Mouse (Mus musculus): ENCODE results near the gene Nutf2. TPM values are rescaled to one million over a fixed set of nuclear protein-coding genes. Genes with fewer than 3 reads are reported as not detected.

The Nutf2 gene
- polyA plus RNA-seq, 1 experiment from 2014 or later: 275 TPM

DNA sequence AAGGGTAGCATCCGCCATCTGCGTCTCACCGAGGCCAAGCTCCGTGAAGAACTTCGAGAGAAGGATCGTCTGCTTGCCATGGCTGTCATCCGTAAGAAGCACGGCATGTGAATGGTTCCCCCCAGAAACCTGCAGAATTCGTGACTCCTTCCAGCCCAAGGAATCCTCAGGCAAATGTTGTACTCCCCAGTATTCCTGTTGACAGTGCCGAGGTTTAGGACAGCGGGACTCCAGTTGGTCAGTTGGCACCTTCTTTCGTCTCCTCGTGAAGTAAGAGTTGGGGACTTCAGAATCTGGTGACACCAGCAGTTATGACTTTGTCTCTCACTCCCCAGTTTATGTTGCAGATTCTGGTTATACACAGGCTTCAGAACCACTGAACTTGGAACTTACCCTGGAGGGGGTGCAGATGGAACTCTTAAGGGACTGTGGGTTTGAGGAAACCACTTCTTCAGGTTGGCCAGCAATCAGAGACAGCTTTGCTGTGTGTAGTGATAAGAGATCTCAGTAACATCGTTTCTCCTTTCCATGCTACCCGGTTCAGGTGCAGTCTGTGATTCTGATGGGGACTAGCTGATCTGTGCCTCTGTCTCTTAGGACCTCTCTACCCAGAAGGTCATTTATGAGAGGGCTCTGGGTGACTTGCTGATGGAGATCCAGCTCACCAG is 4.1 kb upstream of the Nutf2 start:
- Histone ChIP-seq H3K4me2 (peak overlapping the region; percentile 99), H3K4me1 (peaks cover 51% of the 10 kb centered on the region), H3K36me3 (replicated peaks) (peaks cover 6% of the 10 kb centered on the region; the same call in 1 of the 2 replicates), H3K27ac (peak overlapping the region; percentile 84; the same call in 1 of the 2 replicates), H3K9ac (peak overlapping the region; percentile 90), H3K27me3 (no peaks in the 10 kb centered on the region), H3K4me3 (replicated peaks) (peak overlapping the region; percentile 80), H3K9me3 (no peaks in the 10 kb centered on the region)
- no peak for ATAC-seq (ENCODE audit: low FRiP score)
- 26% methylated on average over 15 of the region's 15 CpGs for WGBS

DNA sequence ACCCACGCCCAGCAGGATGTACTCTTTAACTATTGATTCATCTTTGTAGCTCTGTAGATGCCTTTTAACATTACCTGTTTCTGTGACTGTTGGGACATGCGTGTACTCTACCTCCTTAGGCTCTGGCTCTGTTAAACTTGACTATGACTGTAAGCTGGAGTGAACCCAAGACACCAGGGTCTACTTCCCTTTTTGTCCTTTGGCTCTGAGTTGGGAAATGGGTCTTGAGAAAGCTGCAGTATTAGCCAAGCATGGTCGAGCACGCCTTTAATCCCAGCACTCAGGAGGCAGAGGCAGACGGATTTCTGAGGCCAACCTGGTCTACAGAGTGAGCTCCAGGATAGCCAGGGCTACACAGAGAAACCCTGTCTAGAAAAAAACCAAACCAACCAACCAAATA is 1.9 kb upstream of the Nutf2 start:
- H3K27ac ChIP-seq: no peak overlapping the region
- H3K9ac ChIP-seq: no peak overlapping the region
- no peaks in the 10 kb centered on the region for H3K9me3 ChIP-seq
- WGBS: 86% methylated on average over 5 of the region's 5 CpGs
- peaks cover 11% of the 10 kb centered on the region; the same call in 1 of the 2 replicates for H3K36me3 ChIP-seq (replicated peaks)
- H3K27me3 ChIP-seq: no peaks in the 10 kb centered on the region
- H3K4me3 ChIP-seq (replicated peaks): no peak overlapping the region
- no peak overlapping the region for H3K4me2 ChIP-seq
- ATAC-seq (ENCODE audit: low FRiP score): no peak
- peaks cover 68% of the 10 kb centered on the region for H3K4me1 ChIP-seq

DNA sequence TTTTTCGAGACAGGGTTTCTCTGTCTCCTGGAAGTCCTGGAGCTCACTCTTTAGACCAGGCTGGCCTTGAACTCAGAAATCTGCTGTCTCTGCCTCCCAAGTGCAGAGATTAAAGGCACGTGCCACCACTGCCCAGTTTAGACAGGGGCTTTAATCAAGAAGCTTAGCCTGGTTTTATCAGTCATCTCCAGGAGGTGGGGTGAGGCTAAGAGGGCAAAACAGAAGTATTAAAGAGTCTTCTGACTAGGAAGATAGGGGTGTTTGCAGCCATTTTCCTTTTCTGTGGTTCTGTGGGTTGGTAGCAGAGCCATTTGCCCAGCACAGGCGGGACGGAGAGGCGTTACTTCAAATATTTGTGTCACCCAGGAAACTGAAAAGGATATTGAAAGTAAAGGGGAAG is 1.1 kb upstream of the Nutf2 start:
- H3K4me1 ChIP-seq: peaks cover 74% of the 10 kb centered on the region

DNA sequence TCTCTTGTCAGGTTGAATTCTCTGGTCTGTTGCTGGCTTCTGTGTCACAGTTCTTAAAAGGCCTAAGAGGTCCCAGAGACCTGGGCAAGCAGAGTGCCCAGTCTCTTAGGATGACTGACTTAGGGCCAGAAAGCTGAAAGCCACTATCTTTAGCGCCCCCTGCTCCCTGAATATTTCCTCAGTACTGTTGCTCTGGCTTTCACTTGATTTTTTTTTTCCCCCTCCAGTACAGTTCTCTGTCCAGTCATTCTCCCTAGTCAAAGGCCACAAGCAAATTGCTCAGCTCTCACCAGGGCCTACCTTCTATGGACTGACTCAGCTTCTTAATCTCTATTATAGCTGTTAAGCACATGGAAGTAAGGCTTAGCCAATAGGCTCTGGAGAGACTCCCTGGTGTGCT is 1.6 kb downstream of the Nutf2 start:
- Histone ChIP-seq H3K27ac (0 out of 2 replicates have a peak overlapping the region, but pooled peaks have one; percentile 0), H3K27me3 (no peaks in the 10 kb centered on the region), H3K9ac (peak overlapping the region; percentile 96), H3K4me2 (peak overlapping the region; percentile 89), H3K4me3 (replicated peaks) (peak overlapping the region; percentile 96), H3K36me3 (replicated peaks) (peaks cover 35% of the 10 kb centered on the region), H3K4me1 (peaks cover 63% of the 10 kb centered on the region), H3K9me3 (no peaks in the 10 kb centered on the region)
- 8% methylated on average over 1 of the region's 1 CpGs for WGBS
- no peak for ATAC-seq (ENCODE audit: low FRiP score)

More for the DNA sequence above, 1.1 kb upstream of the Nutf2 start:
- peak overlapping the region; percentile 96; the same call in 1 of the 2 replicates for H3K4me3 ChIP-seq (replicated peaks)
- peaks cover 15% of the 10 kb centered on the region; the same call in 1 of the 2 replicates for H3K36me3 ChIP-seq (replicated peaks)
- ATAC-seq (ENCODE audit: low FRiP score): no peak
- H3K27ac ChIP-seq: peak overlapping the region; percentile 94; the same call in 1 of the 2 replicates
- no peaks in the 10 kb centered on the region for H3K9me3 ChIP-seq
- no peaks in the 10 kb centered on the region for H3K27me3 ChIP-seq
- 81% methylated on average over 5 of the region's 5 CpGs for WGBS
- no peak overlapping the region for H3K9ac ChIP-seq
- H3K4me2 ChIP-seq: peak overlapping the region; percentile 89; the same call in 1 of the 2 replicates

DNA sequence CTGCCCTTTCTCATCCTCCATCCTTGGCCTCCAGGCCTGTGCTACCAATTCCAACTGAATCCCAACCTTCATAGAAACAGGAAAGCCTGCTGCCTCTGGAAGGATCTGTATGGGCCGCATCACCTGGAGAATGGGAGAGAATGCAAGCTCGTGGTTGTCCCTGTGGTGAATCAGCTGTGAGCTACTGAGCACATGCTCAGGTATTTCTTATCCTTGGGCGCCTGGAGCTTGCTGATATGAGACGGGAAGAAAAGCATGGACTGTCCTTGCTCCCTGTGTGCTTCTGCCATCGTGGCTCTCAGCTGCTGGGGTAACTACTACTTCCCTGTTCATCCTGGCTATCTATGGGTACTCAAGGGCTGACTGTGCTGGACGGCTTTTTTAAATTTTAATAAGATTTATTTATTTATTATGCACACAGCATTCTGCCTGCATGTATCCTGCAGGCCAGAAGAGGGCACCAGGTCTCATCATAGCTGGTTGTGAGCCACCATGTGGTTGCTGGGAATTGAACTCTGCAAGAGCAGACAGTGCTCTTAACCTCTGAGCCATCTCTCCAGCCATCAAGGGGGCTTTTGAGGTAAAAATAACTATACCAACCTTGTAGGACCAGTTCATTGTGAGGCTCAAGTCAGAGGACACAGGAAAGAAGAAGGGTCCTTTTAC is 6.1 kb downstream of the Nutf2 start:
- Histone ChIP-seq H3K4me1 (peaks cover 28% of the 10 kb centered on the region), H3K9me3 (no peaks in the 10 kb centered on the region), H3K36me3 (replicated peaks) (peaks cover 72% of the 10 kb centered on the region), H3K4me3 (replicated peaks) (no peak overlapping the region), H3K27me3 (no peaks in the 10 kb centered on the region), H3K4me2 (no peak overlapping the region), H3K27ac (no peak overlapping the region), H3K9ac (no peak overlapping the region)
- WGBS: 83% methylated on average over 6 of the region's 6 CpGs
- no peak for ATAC-seq (ENCODE audit: low FRiP score)

DNA sequence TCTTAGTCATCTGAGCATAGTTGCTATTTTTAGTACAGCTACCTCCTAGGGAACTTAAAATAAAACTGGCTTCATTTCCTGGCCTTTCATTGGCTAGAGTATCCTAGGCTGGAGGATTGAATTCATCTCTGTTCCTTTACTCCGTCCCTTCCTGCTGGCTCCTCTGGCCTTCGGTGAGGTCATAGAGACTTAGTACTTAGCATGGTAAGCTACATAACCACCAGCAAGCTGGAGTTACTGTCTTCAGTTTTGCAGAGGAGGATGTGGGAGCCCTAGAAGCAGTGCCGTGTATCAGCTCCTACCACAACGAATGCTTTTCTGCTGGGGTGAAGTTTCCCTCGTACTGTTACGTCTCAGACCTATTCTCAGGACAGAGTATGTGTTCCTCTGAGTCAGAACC is 13.9 kb downstream of the Nutf2 start:
- Histone ChIP-seq H3K27ac (no peak overlapping the region), H3K36me3 (replicated peaks) (peaks cover 88% of the 10 kb centered on the region), H3K4me1 (no peaks in the 10 kb centered on the region), H3K4me2 (no peak overlapping the region), H3K4me3 (replicated peaks) (no peak overlapping the region), H3K9ac (no peak overlapping the region), H3K27me3 (no peaks in the 10 kb centered on the region), H3K9me3 (no peaks in the 10 kb centered on the region)
- WGBS: 91% methylated on average over 6 of the region's 6 CpGs
- no peak for ATAC-seq (ENCODE audit: low FRiP score)

DNA sequence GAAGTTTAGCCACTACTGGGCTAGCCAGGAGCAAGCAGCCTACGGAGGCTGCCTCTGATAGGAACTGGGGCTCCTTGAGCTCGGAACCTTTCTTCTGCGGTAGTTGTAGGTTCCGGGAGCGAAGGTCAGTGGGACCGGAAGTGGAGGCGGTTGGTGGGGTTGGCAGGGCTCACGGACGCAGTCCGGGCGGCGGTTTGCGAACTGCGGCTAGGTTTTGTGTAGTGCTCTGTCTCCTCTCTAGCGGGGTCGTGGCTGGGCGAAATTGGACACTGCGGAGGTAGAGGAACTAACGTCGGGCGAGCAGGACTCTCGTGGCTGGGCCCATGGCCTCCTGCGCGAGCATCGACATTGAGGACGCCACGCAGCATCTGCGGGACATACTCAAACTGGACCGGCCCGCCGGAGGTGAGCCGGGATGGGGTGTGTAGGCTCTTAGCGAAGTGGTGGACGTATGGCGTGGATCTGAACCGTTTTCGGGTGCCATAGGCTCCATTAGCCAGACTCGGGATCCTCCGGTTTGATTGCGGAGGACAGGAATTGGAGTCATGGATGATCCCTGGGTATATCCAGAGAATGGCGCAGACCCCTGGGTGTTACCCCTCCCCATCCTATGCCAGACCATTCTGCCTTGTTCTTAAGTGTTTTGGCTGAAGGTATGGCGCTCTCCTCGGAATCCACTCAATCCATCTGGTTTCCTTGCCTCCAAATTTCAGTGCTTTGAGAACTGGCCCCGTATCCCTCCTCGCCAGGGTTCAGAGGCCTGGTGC is 20.6 kb downstream of the Nutf2 start, which contains the start of gene Edc4:
TSS of gene Edc4 (plus strand) at position 128 of the 767 bp plus-strand sequence.
- 1% methylated on average over 45 of the region's 45 CpGs for WGBS
- Histone ChIP-seq H3K4me2 (peak within 1 kb of the TSS; percentile 74), H3K36me3 (replicated peaks) (peaks cover 55% of the 10 kb centered on the region), H3K9me3 (no peaks in the 10 kb centered on the region), H3K9ac (peak within 1 kb of the TSS; percentile 91), H3K27ac (0 out of 2 replicates have a peak within 1 kb of the TSS, but pooled peaks have one; percentile 44), H3K4me3 (replicated peaks) (peak within 1 kb of the TSS; percentile 88), H3K27me3 (no peaks in the 10 kb centered on the region), H3K4me1 (peaks cover 31% of the 10 kb centered on the region)
- ATAC-seq (ENCODE audit: low FRiP score): peak; percentile 71

DNA sequence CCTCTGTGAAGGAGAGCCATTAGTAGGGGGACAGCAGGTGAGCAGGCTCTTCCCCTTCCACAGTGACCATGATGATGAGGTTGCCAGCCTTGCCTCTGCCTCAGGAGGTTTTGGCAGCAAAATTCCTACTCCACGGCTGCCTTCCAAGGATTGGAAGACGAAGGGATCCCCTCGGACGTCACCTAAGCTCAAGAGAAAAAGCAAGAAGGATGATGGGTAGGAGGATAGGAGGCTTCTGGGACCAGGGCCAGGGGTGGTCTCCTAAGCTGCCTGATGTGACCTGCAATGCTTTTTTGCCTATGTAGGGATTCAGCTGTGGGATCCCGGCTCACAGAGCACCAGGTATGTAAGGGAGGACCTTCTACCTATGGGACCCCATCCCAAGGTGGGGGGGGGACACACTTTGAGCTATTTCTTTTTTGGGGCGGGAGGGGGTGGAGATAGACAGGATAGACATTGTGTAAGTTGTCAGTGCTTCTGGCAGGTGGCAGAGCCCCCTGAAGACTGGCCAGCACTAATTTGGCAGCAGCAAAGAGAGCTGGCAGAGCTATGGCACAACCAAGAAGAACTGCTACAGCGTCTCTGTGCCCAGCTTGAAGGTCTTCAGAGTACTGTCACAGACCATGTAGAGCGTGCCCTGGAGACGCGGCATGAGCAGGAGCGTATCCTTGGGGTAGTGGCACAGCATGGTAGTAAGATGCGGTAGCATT is 29.5 kb downstream of the Nutf2 start:
- Histone ChIP-seq H3K4me1 (peaks cover 10% of the 10 kb centered on the region), H3K36me3 (replicated peaks) (peaks cover 87% of the 10 kb centered on the region), H3K4me2 (no peak overlapping the region), H3K27me3 (no peaks in the 10 kb centered on the region), H3K27ac (no peak overlapping the region), H3K4me3 (replicated peaks) (no peak overlapping the region), H3K9me3 (no peaks in the 10 kb centered on the region), H3K9ac (no peak overlapping the region)
- no peak for ATAC-seq (ENCODE audit: low FRiP score)
- WGBS: 95% methylated on average over 12 of the region's 12 CpGs

DNA sequence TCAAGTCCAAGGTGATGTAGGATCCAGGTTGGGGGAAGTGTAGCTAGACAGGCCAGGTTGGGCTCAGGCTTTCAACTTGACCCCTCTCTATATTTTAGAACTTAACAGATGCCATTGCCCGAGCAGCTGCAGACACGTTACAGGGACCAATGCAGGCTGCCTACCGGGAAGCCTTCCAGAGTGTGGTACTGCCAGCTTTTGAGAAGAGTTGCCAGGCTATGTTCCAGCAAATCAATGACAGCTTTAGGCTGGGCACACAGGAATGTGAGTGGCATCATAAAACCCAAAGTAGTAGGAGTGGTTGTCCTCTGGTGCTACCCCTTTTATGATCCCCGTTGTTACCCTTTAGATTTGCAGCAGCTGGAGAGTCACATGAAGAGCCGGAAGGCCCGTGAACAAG is 30.5 kb downstream of the Nutf2 start:
- no peak overlapping the region for H3K4me2 ChIP-seq
- no peak overlapping the region for H3K27ac ChIP-seq
- peaks cover 79% of the 10 kb centered on the region for H3K36me3 ChIP-seq (replicated peaks)
- WGBS: 91% methylated on average over 6 of the region's 6 CpGs
- H3K4me1 ChIP-seq: peaks cover 10% of the 10 kb centered on the region
- no peaks in the 10 kb centered on the region for H3K27me3 ChIP-seq
- H3K9ac ChIP-seq: no peak overlapping the region
- no peaks in the 10 kb centered on the region for H3K9me3 ChIP-seq
- ATAC-seq (ENCODE audit: low FRiP score): no peak
- H3K4me3 ChIP-seq (replicated peaks): no peak overlapping the region

DNA sequence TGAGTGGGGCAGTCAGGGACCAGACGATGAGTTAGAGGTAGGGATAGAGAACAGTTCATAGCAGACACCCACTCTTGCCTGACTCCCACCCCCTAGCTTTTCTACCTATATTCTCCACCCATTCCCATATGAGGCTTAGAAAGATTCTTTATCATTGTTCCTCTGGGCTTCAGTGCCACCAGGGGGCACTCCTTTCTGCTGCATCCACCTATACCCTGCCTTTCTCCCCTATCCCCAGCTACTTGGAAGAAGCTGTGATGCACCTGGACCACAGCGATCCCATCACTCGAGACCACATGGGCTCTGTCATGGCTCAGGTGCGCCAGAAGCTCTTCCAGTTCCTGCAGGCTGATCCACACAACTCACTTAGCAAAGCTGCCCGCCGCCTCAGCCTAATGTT is 32.1 kb downstream of the Nutf2 start:
- WGBS: 91% methylated on average over 6 of the region's 6 CpGs
- H3K27ac ChIP-seq: no peak overlapping the region
- ATAC-seq (ENCODE audit: low FRiP score): 0 out of 2 replicates have a peak, but pooled peaks have one; percentile 45
- no peak overlapping the region for H3K4me2 ChIP-seq
- H3K36me3 ChIP-seq (replicated peaks): peaks cover 64% of the 10 kb centered on the region
- no peak overlapping the region for H3K9ac ChIP-seq
- no peaks in the 10 kb centered on the region for H3K27me3 ChIP-seq
- peaks cover 10% of the 10 kb centered on the region for H3K4me1 ChIP-seq
- H3K4me3 ChIP-seq (replicated peaks): no peak overlapping the region
- no peaks in the 10 kb centered on the region for H3K9me3 ChIP-seq

DNA sequence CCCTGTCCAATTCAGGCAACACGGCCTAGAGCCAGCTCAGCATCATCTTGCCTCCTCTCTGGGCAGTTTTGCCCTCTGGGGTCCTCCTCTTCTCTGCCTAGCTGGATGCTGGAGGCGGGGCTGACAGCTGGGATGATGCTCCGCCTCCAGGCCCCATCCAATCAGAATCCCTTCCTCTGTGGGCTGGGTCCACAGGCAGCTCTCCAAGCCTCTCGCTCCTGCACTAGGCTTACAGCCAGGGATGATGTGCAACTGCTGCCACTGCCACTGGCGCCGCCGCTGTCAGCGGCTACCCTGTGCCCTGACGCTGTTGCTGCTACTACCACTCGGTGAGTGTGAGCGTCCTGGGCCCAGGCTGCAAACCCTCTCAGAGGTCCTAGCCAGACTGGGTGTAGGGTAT is 33.0 kb downstream of the Nutf2 start, which contains the start of gene Nrn1l:
TSS of gene Nrn1l (plus strand) at position 229 of the 400 bp plus-strand sequence.
- Histone ChIP-seq H3K4me2 (peak within 1 kb of the TSS; percentile 20; the same call in 1 of the 2 replicates), H3K9ac (peak within 1 kb of the TSS; percentile 43; the same call in 1 of the 2 replicates), H3K9me3 (no peaks in the 10 kb centered on the region), H3K4me1 (peaks cover 10% of the 10 kb centered on the region), H3K4me3 (replicated peaks) (no peak within 1 kb of the TSS), H3K36me3 (replicated peaks) (peaks cover 54% of the 10 kb centered on the region), H3K27ac (peak within 1 kb of the TSS; percentile 51; the same call in 1 of the 2 replicates), H3K27me3 (no peaks in the 10 kb centered on the region)
- ATAC-seq (ENCODE audit: low FRiP score): peak; percentile 96
- 3% methylated on average over 11 of the region's 11 CpGs for WGBS

All from forebrain, embryonic 12.5 days (tissue).